Mouse (Mus musculus) R1 (cell line): ENCODE measurements at regions not wholly inside any gene's neighbourhood (a gene's known extent, or its start where the extent isn't known, plus 50 kb on each side); places are given as distances from the start of the nearest gene placed in this dataset.

ENCODE experiments used
- DNase-seq: peaks from one replicate; pipeline ENCODE4 v3.0.0-alpha.2; 2018; ENCODE audit warnings: low read depth, low spot score

GRCm38 (mm10) chr17:67569865-67570264 is 62.7 kb downstream of the Lrrc30 start:
- DNase-seq, result no peak

- no peak for DNase-seq
Observed at GRCm38 (mm10) chr17:67566216-67566615, 66.3 kb downstream of the Lrrc30 start.

GRCm38 (mm10) chr17:67565746-67566145 is 66.8 kb downstream of the Lrrc30 start:
- DNase-seq, result peak; percentile 5

GRCm38 (mm10) chr17:67564845-67565244 is 67.7 kb downstream of the Lrrc30 start:
- DNase-seq, result no peak

GRCm38 (mm10) chr17:67563036-67563435 is 69.5 kb downstream of the Lrrc30 start:
- DNase-seq, result no peak

- no peak for DNase-seq
Observed at GRCm38 (mm10) chr17:67561802-67562201, 70.7 kb downstream of the Lrrc30 start.

- DNase-seq, result no peak
Observed at GRCm38 (mm10) chr17:67557351-67557870, 75.1 kb downstream of the Lrrc30 start.

- DNase-seq, result no peak
Observed at GRCm38 (mm10) chr17:67552581-67553139, 79.9 kb downstream of the Lrrc30 start.

GRCm38 (mm10) chr17:67548966-67549700 is 83.4 kb downstream of the Lrrc30 start:
- DNase-seq, result no peak

- DNase-seq, result no peak
Observed at GRCm38 (mm10) chr17:67544410-67544809, 88.1 kb downstream of the Lrrc30 start.

- DNase-seq, result no peak
Observed at GRCm38 (mm10) chr17:67532331-67532730, 100.2 kb downstream of the Lrrc30 start.

- DNase-seq, result no peak
Observed at GRCm38 (mm10) chr17:67520848-67521411, 111.6 kb downstream of the Lrrc30 start.

- DNase-seq, result no peak
Observed at GRCm38 (mm10) chr17:67515601-67516147, 116.8 kb downstream of the Lrrc30 start.

GRCm38 (mm10) chr17:67514387-67515241 is 117.9 kb downstream of the Lrrc30 start:
- DNase-seq, result no peak

- no peak for DNase-seq
Observed at GRCm38 (mm10) chr17:67512699-67513450, 119.6 kb downstream of the Lrrc30 start.

- DNase-seq, result no peak
Observed at GRCm38 (mm10) chr17:67512008-67512407, 120.5 kb downstream of the Lrrc30 start.

- no peak for DNase-seq
Observed at GRCm38 (mm10) chr17:67509921-67510320, 122.6 kb downstream of the Lrrc30 start.

GRCm38 (mm10) chr17:67509091-67509618 is 123.4 kb downstream of the Lrrc30 start:
- no peak for DNase-seq

- no peak for DNase-seq
Observed at GRCm38 (mm10) chr17:67508353-67508752, 124.2 kb downstream of the Lrrc30 start.

GRCm38 (mm10) chr17:67506466-67506865 is 126.1 kb downstream of the Lrrc30 start:
- DNase-seq, result peak; percentile 29
